Mouse (Mus musculus): ENCODE measurements around the gene Rpap3. TPM values are rescaled to one million over a fixed set of nuclear protein-coding genes. Genes with fewer than 3 reads are reported as not detected.

The Rpap3 gene
- total RNA-seq (2021), result 10 to 100 TPM; 27.1 to 28.2 TPM

- peak; percentile 88 to 91 for DNase-seq (ENCODE audit: low spot score in 2 of 2)
- intact Hi-C loops (cut with DNase I), result no loop called here
These were observed at the start of gene Rpap3 for GRCm38 (mm10) chr15:97705211-97706050. Gene Rpap3, minus strand, starts transcription at chr15:97705825.

- intact Hi-C loops (cut with DNase I), result no loop called here
These were observed 49.7 kb upstream of the Rpap3 start for GRCm38 (mm10) chr15:97755361-97755760.

GRCm38 (mm10) chr15:97754476-97754875, 48.9 kb upstream of the Rpap3 start:
- DNase-seq (ENCODE audit: low spot score in 2 of 2), result no peak
- intact Hi-C loops (cut with DNase I), result no loop called here

More at GRCm38 (mm10) chr15:97755361-97755760, 49.7 kb upstream of the Rpap3 start:
- DNase-seq (ENCODE audit: low spot score in 2 of 2), result no peak

- DNase-seq (ENCODE audit: low spot score in 2 of 2), result no peak
- intact Hi-C loops (cut with DNase I), result no loop called here
These were observed 46.9 kb upstream of the Rpap3 start for GRCm38 (mm10) chr15:97752491-97752890.

GRCm38 (mm10) chr15:97751676-97752075, 46.1 kb upstream of the Rpap3 start:
- intact Hi-C loops (cut with DNase I), result loop anchor here (2.0 kb wide), 1 partner anchor 15 kb away; the partner anchor contains the start of gene Rapgef3
- DNase-seq (ENCODE audit: low spot score in 2 of 2), result no peak

GRCm38 (mm10) chr15:97750697-97751096, 45.1 kb upstream of the Rpap3 start:
- intact Hi-C loops (cut with DNase I), result loop anchor here (2.0 kb wide), 1 partner anchor 16 kb away; the partner anchor contains the start of gene Rapgef3
- DNase-seq (ENCODE audit: low spot score in 2 of 2), result peak; percentile 67 to 73

GRCm38 (mm10) chr15:97749841-97750240, 44.2 kb upstream of the Rpap3 start:
- DNase-seq (ENCODE audit: low spot score in 2 of 2), result no peak
- intact Hi-C loops (cut with DNase I), result loop anchor here (2.0 kb wide), 1 partner anchor 17 kb away; the partner anchor contains the start of gene Rapgef3

GRCm38 (mm10) chr15:97749397-97749796, 43.8 kb upstream of the Rpap3 start:
- intact Hi-C loops (cut with DNase I), result no loop called here
- no peak for DNase-seq (ENCODE audit: low spot score in 2 of 2)

- no peak for DNase-seq (ENCODE audit: low spot score in 2 of 2)
- intact Hi-C loops (cut with DNase I), result no loop called here
These were observed 43.3 kb upstream of the Rpap3 start for GRCm38 (mm10) chr15:97748964-97749363.

GRCm38 (mm10) chr15:97748309-97748708, 42.7 kb upstream of the Rpap3 start:
- intact Hi-C loops (cut with DNase I), result no loop called here
- DNase-seq (ENCODE audit: low spot score in 2 of 2), result no peak

- intact Hi-C loops (cut with DNase I), result no loop called here
- DNase-seq (ENCODE audit: low spot score in 2 of 2), result no peak
These were observed 41.9 kb upstream of the Rpap3 start for GRCm38 (mm10) chr15:97747486-97747885.

- intact Hi-C loops (cut with DNase I), result no loop called here
- DNase-seq (ENCODE audit: low spot score in 2 of 2), result no peak
These were observed 41.1 kb upstream of the Rpap3 start for GRCm38 (mm10) chr15:97746748-97747147.

GRCm38 (mm10) chr15:97746278-97746677, 40.7 kb upstream of the Rpap3 start:
- intact Hi-C loops (cut with DNase I), result no loop called here
- DNase-seq (ENCODE audit: low spot score in 2 of 2), result no peak

GRCm38 (mm10) chr15:97745331-97745730, 39.7 kb upstream of the Rpap3 start:
- intact Hi-C loops (cut with DNase I), result no loop called here
- no peak for DNase-seq (ENCODE audit: low spot score in 2 of 2)

GRCm38 (mm10) chr15:97744930-97745329, 39.3 kb upstream of the Rpap3 start:
- intact Hi-C loops (cut with DNase I), result no loop called here
- no peak for DNase-seq (ENCODE audit: low spot score in 2 of 2)

- no peak for DNase-seq (ENCODE audit: low spot score in 2 of 2)
- intact Hi-C loops (cut with DNase I), result no loop called here
These were observed 38.4 kb upstream of the Rpap3 start for GRCm38 (mm10) chr15:97743961-97744525.

GRCm38 (mm10) chr15:97743210-97743609, 37.6 kb upstream of the Rpap3 start:
- no peak for DNase-seq (ENCODE audit: low spot score in 2 of 2)
- intact Hi-C loops (cut with DNase I), result no loop called here

GRCm38 (mm10) chr15:97742600-97742999, 37.0 kb upstream of the Rpap3 start:
- intact Hi-C loops (cut with DNase I), result no loop called here

GRCm38 (mm10) chr15:97742074-97742473, 36.4 kb upstream of the Rpap3 start:
- intact Hi-C loops (cut with DNase I), result no loop called here
- DNase-seq (ENCODE audit: low spot score in 2 of 2), result no peak

More at GRCm38 (mm10) chr15:97742600-97742999, 37.0 kb upstream of the Rpap3 start:
- DNase-seq (ENCODE audit: low spot score in 2 of 2), result no peak

GRCm38 (mm10) chr15:97741662-97742061, 36.0 kb upstream of the Rpap3 start:
- intact Hi-C loops (cut with DNase I), result no loop called here
- no peak for DNase-seq (ENCODE audit: low spot score in 2 of 2)

- DNase-seq (ENCODE audit: low spot score in 2 of 2), result no peak
- intact Hi-C loops (cut with DNase I), result no loop called here
These were observed 34.7 kb upstream of the Rpap3 start for GRCm38 (mm10) chr15:97740283-97740732.
